Mouse (Mus musculus) ES-E14 (cell line): ENCODE measurements at regions not wholly inside any gene's neighbourhood (a gene's known extent, or its start where the extent isn't known, plus 50 kb on each side); places are given as distances from the start of the nearest gene placed in this dataset.

Experiments used
- DNase-seq: peaks from one replicate; pipeline ENCODE4 v3.0.0-alpha.2; 2013; ENCODE audit warnings: low read depth, low spot score
- H3K27ac ChIP-seq: 2 replicates; pipeline ENCODE4 v1.5.1; 2012; ENCODE audit warnings: low read depth, mild to moderate bottlenecking, low read length, moderate library complexity, mixed read lengths; ENCODE audit not compliant: poor library complexity, insufficient read depth, severe bottlenecking
- H3K36me3 ChIP-seq: 2 replicates; pipeline ENCODE4 v1.6.1; 2012; ENCODE audit warnings: mild to moderate bottlenecking, low read length, moderate library complexity, mixed read lengths; ENCODE audit not compliant: control insufficient read depth, poor library complexity, insufficient read depth, severe bottlenecking
- H3K4me1 ChIP-seq, 2 experiments: fragments of 150-350 bp in 1 of 2; sonication (generic) in 1 of 2; 2 replicates each; pipeline ENCODE4 v1.6.1; 2012; ENCODE audit warnings: low read length in 2 of 2, mild to moderate bottlenecking in 1 of 2, mixed read lengths in 1 of 2; ENCODE audit not compliant: control insufficient read depth in 2 of 2, insufficient read depth in 2 of 2, poor library complexity in 1 of 2
- H3K4me3 ChIP-seq, 2 experiments: fragments of 150-350 bp in 1 of 2; sonication (generic) in 1 of 2; 2 replicates each; pipeline ENCODE4 v1.5.1; 2012; ENCODE audit warnings: low read length in 2 of 2, low read depth in 1 of 2, mild to moderate bottlenecking in 1 of 2, mixed read lengths in 1 of 2; ENCODE audit not compliant: insufficient read depth in 1 of 2, poor library complexity in 1 of 2, severe bottlenecking in 1 of 2
- H3K9ac ChIP-seq: 2 replicates; pipeline ENCODE4 v1.6.1; 2012; ENCODE audit warnings: low read depth, mild to moderate bottlenecking, low read length, mixed read lengths; ENCODE audit not compliant: poor library complexity, insufficient read depth, severe bottlenecking
- H3K9me3 ChIP-seq: fragments of 150-350 bp; sonication (generic); 2 replicates; pipeline ENCODE4 v1.6.1; 2012; ENCODE audit warnings: low read depth, mild to moderate bottlenecking, low read length; ENCODE audit not compliant: control insufficient read depth, insufficient read depth
- CHD2 ChIP-seq: IDR thresholded peaks from 2 replicates; pipeline ENCODE4 v1.6.1; 2014; ENCODE audit warnings: mild to moderate bottlenecking, low read depth, low read length, inconsistent platforms
- HCFC1 ChIP-seq: IDR thresholded peaks from 2 replicates; pipeline ENCODE4 v1.6.1; 2012; ENCODE audit warnings: low read length, inconsistent platforms, borderline replicate concordance; ENCODE audit not compliant: insufficient read depth
- MAFK ChIP-seq: IDR thresholded peaks from 2 replicates; pipeline ENCODE4 v1.6.1; 2014; ENCODE audit warnings: mild to moderate bottlenecking, low read depth, low read length, inconsistent platforms; ENCODE audit not compliant: insufficient read depth
- ZC3H11A ChIP-seq: IDR thresholded peaks from 2 replicates; pipeline ENCODE4 v1.6.1; 2012; ENCODE audit warnings: low read depth, mild to moderate bottlenecking, inconsistent platforms, low read length, borderline replicate concordance
- ZNF384 ChIP-seq: IDR thresholded peaks from 2 replicates; pipeline ENCODE4 v1.6.1; 2012; ENCODE audit warnings: low read depth, low read length, inconsistent platforms
- in situ Hi-C, 2 experiments: fragments of 600-800 bp; cut with MboI; formaldehyde crosslinking; loops; one replicate each; pipeline ENCODE4 v1.15.1; 2025; ENCODE audit warnings: low sequenced_read_pairs in 2 of 2, inconsistent platforms in 1 of 2; ENCODE audit not compliant: unreplicated experiment in 2 of 2

DNA sequence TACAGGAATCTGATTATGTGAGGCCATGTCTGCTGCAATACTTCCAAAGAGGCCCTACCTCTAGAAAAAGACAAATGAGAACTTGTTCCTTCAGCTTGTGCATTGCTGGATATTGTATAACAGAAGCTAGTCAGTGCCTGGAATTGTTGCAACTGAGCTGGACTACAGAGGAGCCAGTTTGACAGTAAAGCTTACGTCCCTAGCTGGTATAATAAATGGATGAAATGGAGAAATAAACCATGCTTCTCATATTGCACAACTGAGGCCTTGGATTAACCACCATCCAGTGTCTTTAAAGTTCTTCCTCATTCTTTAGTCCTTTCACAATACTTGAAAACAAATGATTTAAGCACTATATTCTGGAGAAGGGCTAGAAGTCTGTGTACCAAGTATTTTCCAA lies 230.8 kb downstream of the Fam84a start:
- no peaks in the 10 kb centered on the region for H3K4me1 ChIP-seq
- no peak overlapping the region for H3K4me3 ChIP-seq
- DNase-seq = no peak
- no peaks in the 10 kb centered on the region for H3K36me3 ChIP-seq
- no peak overlapping the region for H3K9ac ChIP-seq
- no peak overlapping the region for H3K27ac ChIP-seq
- in situ Hi-C loops = no loop called here
- no peak for TF ChIP-seq MAFK
- TF ChIP-seq HCFC1 = no peak
- no peak for TF ChIP-seq CHD2
- TF ChIP-seq ZC3H11A = no peak
- TF ChIP-seq ZNF384 = no peak
- H3K9me3 ChIP-seq = no peaks in the 10 kb centered on the region

DNA sequence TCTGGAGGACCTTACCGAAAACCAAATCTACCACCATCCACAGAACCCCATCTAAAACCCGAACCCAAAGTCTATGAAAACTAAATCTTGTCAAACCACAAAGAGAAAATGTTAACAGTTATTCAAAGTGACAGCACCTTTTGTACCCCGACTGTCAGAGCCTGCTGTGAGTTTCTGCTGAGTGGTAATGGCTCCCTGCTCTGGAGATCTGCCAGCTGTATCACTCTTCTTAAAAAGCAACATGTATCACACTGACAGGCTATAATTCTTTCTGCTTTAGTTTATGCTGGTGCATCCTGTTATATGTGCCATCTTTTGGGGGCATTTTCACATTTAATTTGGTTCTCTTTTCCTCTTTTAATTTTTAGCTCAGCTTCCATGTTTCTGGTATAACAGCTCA lies 268.5 kb downstream of the Fam84a start:
- Histone ChIP-seq H3K36me3 (no peaks in the 10 kb centered on the region), H3K9me3 (no peaks in the 10 kb centered on the region), H3K4me3 (no peak overlapping the region), H3K4me1 (no peaks in the 10 kb centered on the region), H3K27ac (no peak overlapping the region), H3K9ac (no peak overlapping the region)
- DNase-seq = no peak
- in situ Hi-C loops = no loop called here
- TF ChIP-seq ZC3H11A = no peak
- no peak for TF ChIP-seq HCFC1
- no peak for TF ChIP-seq ZNF384

DNA sequence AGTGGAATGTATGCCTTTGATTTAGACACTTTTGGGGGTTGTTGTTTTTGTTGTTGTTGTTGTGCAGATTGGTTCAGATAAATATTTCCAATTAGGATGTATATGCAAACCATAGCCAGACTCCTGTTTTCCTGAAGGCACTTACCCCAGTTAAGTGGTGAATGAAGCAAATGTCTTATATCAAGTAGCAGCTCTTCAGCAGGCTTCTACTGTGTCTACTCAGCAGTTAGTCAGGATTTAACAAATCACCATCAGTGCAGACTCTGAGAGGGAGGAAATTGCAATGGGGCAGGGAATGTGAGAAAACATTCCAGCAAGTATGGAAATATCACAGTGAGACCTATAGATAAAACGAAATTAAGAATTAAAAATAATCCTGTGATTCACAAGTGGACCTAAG lies 282.7 kb downstream of the Fam84a start:
- Histone ChIP-seq H3K4me3 (no peak overlapping the region), H3K9me3 (no peaks in the 10 kb centered on the region), H3K27ac (no peak overlapping the region), H3K9ac (no peak overlapping the region), H3K36me3 (no peaks in the 10 kb centered on the region), H3K4me1 (no peaks in the 10 kb centered on the region)
- no peak for TF ChIP-seq ZNF384
- no peak for TF ChIP-seq ZC3H11A
- TF ChIP-seq MAFK = no peak
- in situ Hi-C loops = no loop called here
- no peak for DNase-seq

DNA sequence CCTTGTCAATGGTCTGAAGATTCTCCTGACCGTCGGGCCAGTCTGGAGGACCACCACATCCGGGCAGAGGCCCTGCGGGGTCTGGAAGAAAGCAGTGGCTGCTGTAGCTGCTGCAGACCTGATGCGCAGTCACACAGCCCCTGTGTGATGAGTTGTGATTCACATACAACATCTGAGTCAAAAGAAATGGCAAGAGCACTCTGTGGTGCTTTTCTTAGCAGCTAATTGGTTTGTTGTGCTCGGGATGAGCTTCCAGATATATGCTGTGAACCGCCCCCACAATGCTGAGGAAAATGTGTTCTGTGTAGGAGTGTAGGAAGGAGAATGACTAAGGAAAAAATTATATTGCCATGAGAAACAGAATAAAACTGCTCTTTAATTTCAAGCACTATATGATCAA lies 290.6 kb downstream of the Fam84a start:
- in situ Hi-C loops = no loop called here
- DNase-seq = no peak
- TF ChIP-seq ZNF384 = no peak
- TF ChIP-seq CHD2 = no peak
- no peak for TF ChIP-seq HCFC1
- no peak for TF ChIP-seq MAFK
- TF ChIP-seq ZC3H11A = no peak
- no peaks in the 10 kb centered on the region for H3K9me3 ChIP-seq
- H3K9ac ChIP-seq = no peak overlapping the region
- H3K4me3 ChIP-seq = no peak overlapping the region
- no peaks in the 10 kb centered on the region for H3K4me1 ChIP-seq
- no peak overlapping the region for H3K27ac ChIP-seq
- no peaks in the 10 kb centered on the region for H3K36me3 ChIP-seq

DNA sequence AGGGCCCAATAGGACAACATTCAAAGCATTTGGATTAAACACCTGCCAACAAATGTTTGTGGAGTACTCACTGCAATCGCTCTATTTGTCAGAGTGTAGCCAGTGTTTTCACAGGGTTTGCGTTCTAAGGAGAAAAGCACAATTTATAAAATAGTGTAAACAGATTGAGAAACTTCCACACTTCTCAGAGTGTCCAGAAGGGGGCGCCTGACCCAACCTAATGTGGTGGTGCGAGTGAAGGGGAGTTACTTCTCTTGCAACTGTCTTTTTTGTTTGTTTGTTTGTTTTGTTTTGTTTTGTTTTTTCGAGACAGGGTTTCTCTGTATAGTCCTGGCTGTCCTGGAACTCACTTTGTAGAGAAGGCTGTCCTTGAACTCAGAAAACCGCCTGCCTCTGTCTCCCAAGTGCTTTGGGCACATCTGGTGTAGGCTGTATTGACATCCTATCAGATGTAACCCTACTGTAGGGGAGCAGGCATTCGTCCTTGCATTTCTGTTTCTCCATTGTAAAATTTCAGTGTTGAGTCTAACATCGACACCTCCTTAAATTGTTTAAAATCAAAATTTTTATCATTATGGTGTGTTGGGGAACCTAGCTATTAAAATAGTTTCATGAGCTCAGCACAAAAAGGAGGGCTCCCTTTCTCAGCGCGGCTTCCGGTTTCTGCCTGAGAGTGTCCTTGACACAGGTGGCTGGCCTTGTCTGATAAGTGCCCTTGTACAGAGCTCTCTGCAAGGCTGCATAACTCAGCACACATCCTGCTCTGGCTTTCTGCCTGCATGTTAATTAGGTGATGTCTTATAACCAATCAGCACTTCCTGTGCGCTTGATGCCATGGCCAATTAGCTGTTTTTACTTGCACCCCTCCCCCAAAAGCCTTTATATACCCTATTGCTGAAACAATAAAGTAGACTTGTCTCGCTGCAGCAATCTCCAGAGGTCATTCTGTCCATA lies 307.0 kb downstream of the Fam84a start:
- in situ Hi-C loops = no loop called here
- no peak overlapping the region for H3K9ac ChIP-seq
- TF ChIP-seq ZNF384 (no peak), ZC3H11A (0 out of 2 replicates have a peak, but pooled peaks have one; percentile 13), MAFK (no peak)
- H3K4me1 ChIP-seq = no peaks in the 10 kb centered on the region
- H3K9me3 ChIP-seq = no peaks in the 10 kb centered on the region
- H3K36me3 ChIP-seq = no peaks in the 10 kb centered on the region
- DNase-seq = peak; percentile 15
- no peak overlapping the region for H3K27ac ChIP-seq
- no peak overlapping the region for H3K4me3 ChIP-seq
